Mouse (Mus musculus): ENCODE data around the gene Gm45234. TPM values are rescaled to one million over a fixed set of nuclear protein-coding genes. Genes with fewer than 3 reads are reported as not detected.

Gm45234 gene
- total and polyA plus RNA-seq, 3 experiments, result not detected

DNA sequence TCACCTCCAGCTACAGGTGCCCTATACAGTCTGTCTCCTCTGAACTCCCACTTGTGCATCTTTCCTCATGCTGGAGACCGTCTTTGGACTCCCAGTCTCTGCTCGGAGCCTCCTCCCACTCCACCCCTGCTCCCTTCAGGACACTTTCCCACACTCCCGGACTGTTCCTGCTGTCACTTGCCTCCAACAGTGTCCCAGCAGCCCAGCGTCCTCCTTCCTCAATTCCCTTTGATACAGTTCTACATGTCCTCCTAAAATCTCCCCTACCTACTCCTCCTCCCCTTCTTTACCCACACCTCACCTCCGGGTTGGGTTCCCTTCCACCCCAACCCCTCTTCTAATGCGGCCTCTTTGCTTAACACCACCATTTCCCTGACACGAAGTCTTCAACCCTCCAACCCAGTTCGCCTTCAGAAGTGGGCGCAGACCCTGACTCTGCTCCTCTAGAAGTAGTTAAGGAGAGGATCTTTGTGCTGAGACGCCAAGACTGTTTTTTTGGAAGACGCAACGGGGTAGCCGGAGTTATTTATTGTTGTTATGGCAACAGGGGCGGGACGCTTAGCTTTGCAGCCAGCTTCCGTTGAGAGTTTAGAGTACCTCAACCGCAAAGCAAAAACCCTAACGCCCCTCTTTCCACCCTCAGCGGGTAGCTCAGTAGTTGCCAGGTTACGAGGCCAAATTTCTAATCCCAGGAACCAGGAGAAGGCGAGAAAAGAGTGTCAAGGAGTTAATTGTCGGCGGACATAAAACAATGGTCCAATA is 23.6 kb upstream of the Gm45234 start, which contains the start of gene Lrrc23:
Lrrc23 (minus strand) TSS at position 506 of the 762 bp plus-strand sequence.
- dilution Hi-C loops (cut with MboI; ENCODE audit: extremely low pct_ligation_motif_present, extremely low pct_unique_long_range_greater_than_20kb, low sequenced_read_pairs), result no loop called here

GRCm38 (mm10) chr6:124770511-124770910 is 14.7 kb upstream of the Gm45234 start:
- Histone ChIP-seq H3K79me2 (replicated peaks; ENCODE audit: control insufficient read depth, extremely low read depth, insufficient read depth, poor library complexity, severe bottlenecking) (no peaks in the 10 kb centered on the region), H3K9me3 (replicated peaks; ENCODE audit: low read length) (no peaks in the 10 kb centered on the region), H3K36me3 (replicated peaks in 1 of 2; ENCODE audit: control insufficient read depth in 1 of 2, insufficient read depth in 1 of 2, low read length in 1 of 2) (peaks cover 14 to 23% of the 10 kb centered on the region in 2 experiments), H3K9ac (ENCODE audit: insufficient read depth, low read depth) (no peak overlapping the region), H3K4me1 (ENCODE audit: control insufficient read depth in 1 of 2, insufficient read depth in 2 of 2) (peaks cover 7 to 33% of the 10 kb centered on the region in 2 experiments), H3K27ac (ENCODE audit: insufficient read depth, low read depth) (no peak overlapping the region), H3K4me3 (replicated peaks in 1 of 3; ENCODE audit: low read depth in 2 of 3, low read length in 2 of 3, poor library complexity in 1 of 3) (no peak overlapping the region), H3K27me3 (replicated peaks) (peaks cover 19% of the 10 kb centered on the region), H3K4me2 (ENCODE audit: insufficient read depth, low read depth, poor library complexity, severe bottlenecking) (no peak overlapping the region)
- in situ Hi-C loops (cut with MboI; ENCODE audit: low pct_ligation_motif_present, low pct_unique_long_range_greater_than_20kb, low sequenced_read_pairs) (no loop called here), dilution Hi-C loops (cut with MboI; ENCODE audit: extremely low pct_ligation_motif_present, extremely low pct_unique_long_range_greater_than_20kb, low sequenced_read_pairs) (no loop called here)
- DNase-seq (ENCODE audit: extremely low read depth), result no peak
- TF ChIP-seq MXI1 (IDR thresholded peaks at IDR 0.05; ENCODE audit: low read depth, low read length), result no peak
- no peak for TF ChIP-seq MEF2A (IDR thresholded peaks at IDR 0.05; ENCODE audit: borderline replicate concordance, low read depth, low read length)
- no peak for TF ChIP-seq RAD21 (IDR thresholded peaks at IDR 0.05; ENCODE audit: low read depth, low read length)
- no peak for TF ChIP-seq EP300 (IDR thresholded peaks at IDR 0.05; ENCODE audit: low read length)
- TF ChIP-seq IRF4 (IDR thresholded peaks at IDR 0.05; ENCODE audit: low read depth, low read length), result no peak

More for the DNA sequence above, 23.6 kb upstream of the Gm45234 start, which contains the start of gene Lrrc23:
- peak within 1 kb of the TSS; percentile 42; the same call in 1 of the 2 replicates for H3K4me2 ChIP-seq (ENCODE audit: insufficient read depth, low read depth, poor library complexity, severe bottlenecking)
- H3K27ac ChIP-seq (ENCODE audit: insufficient read depth, low read depth), result no peak within 1 kb of the TSS
- H3K27me3 ChIP-seq (replicated peaks), result peaks cover 11% of the 10 kb centered on the region
- no peak within 1 kb of the TSS for H3K4me3 ChIP-seq (replicated peaks in 1 of 3; ENCODE audit: low read depth in 2 of 3, low read length in 2 of 3, poor library complexity in 1 of 3)
- no peaks in the 10 kb centered on the region for H3K36me3 ChIP-seq (replicated peaks in 1 of 2; ENCODE audit: control insufficient read depth in 1 of 2, insufficient read depth in 1 of 2, low read length in 1 of 2)
- H3K9ac ChIP-seq (ENCODE audit: insufficient read depth, low read depth), result no peak within 1 kb of the TSS
- TF ChIP-seq MXI1 (IDR thresholded peaks at IDR 0.05; ENCODE audit: low read depth, low read length) (peak; percentile 51), USF1 (IDR thresholded peaks at IDR 0.05; ENCODE audit: low read depth, low read length) (no peak)
- in situ Hi-C loops (cut with MboI; ENCODE audit: low pct_ligation_motif_present, low pct_unique_long_range_greater_than_20kb, low sequenced_read_pairs), result no loop called here
- H3K4me1 ChIP-seq (ENCODE audit: control insufficient read depth in 1 of 2, insufficient read depth in 2 of 2), result peaks cover 6 to 11% of the 10 kb centered on the region in 2 experiments; a peak in 3 of 4 replicates
- DNase-seq (ENCODE audit: extremely low read depth), result no peak
- no peaks in the 10 kb centered on the region for H3K79me2 ChIP-seq (replicated peaks; ENCODE audit: control insufficient read depth, extremely low read depth, insufficient read depth, poor library complexity, severe bottlenecking)
- H3K9me3 ChIP-seq (replicated peaks; ENCODE audit: low read length), result peaks cover 5% of the 10 kb centered on the region

GRCm38 (mm10) chr6:124770013-124770412 is 14.2 kb upstream of the Gm45234 start:
- Histone ChIP-seq H3K4me2 (ENCODE audit: insufficient read depth, low read depth, poor library complexity, severe bottlenecking) (no peak overlapping the region), H3K4me1 (ENCODE audit: control insufficient read depth in 1 of 2, insufficient read depth in 2 of 2) (peaks cover 7 to 33% of the 10 kb centered on the region in 2 experiments), H3K4me3 (replicated peaks in 1 of 3; ENCODE audit: low read depth in 2 of 3, low read length in 2 of 3, poor library complexity in 1 of 3) (peak overlapping the region; percentile 40 to 98 (median 67)), H3K79me2 (replicated peaks; ENCODE audit: control insufficient read depth, extremely low read depth, insufficient read depth, poor library complexity, severe bottlenecking) (no peaks in the 10 kb centered on the region), H3K9me3 (replicated peaks; ENCODE audit: low read length) (no peaks in the 10 kb centered on the region), H3K9ac (ENCODE audit: insufficient read depth, low read depth) (peak overlapping the region; percentile 86; the same call in 1 of the 2 replicates), H3K36me3 (replicated peaks in 1 of 2; ENCODE audit: control insufficient read depth in 1 of 2, insufficient read depth in 1 of 2, low read length in 1 of 2) (peaks cover 15 to 27% of the 10 kb centered on the region in 2 experiments), H3K27me3 (replicated peaks) (peaks cover 19% of the 10 kb centered on the region), H3K27ac (ENCODE audit: insufficient read depth, low read depth) (no peak overlapping the region)
- dilution Hi-C loops (cut with MboI; ENCODE audit: extremely low pct_ligation_motif_present, extremely low pct_unique_long_range_greater_than_20kb, low sequenced_read_pairs) (no loop called here), in situ Hi-C loops (cut with MboI; ENCODE audit: low pct_ligation_motif_present, low pct_unique_long_range_greater_than_20kb, low sequenced_read_pairs) (no loop called here)
- no peak for DNase-seq (ENCODE audit: extremely low read depth)
- TF ChIP-seq BHLHE40 (IDR thresholded peaks at IDR 0.05; ENCODE audit: low read depth, low read length) (no peak), EP300 (IDR thresholded peaks at IDR 0.05; ENCODE audit: low read length) (no peak), CHD2 (IDR thresholded peaks at IDR 0.05; ENCODE audit: low read length) (0 out of 2 replicates have a peak, but pooled peaks have one; percentile 36), ETS1 (conservative IDR thresholded peaks at IDR 0.05; ENCODE audit: low read depth, low read length) (no peak)

Measured in CH12.LX (cell line).